Mouse (Mus musculus) frontal cortex, postnatal 25 days (tissue): ENCODE measurements at regions not wholly inside any gene's neighbourhood (a gene's known extent, or its start where the extent isn't known, plus 50 kb on each side); places are given as distances from the start of the nearest gene placed in this dataset.

Experiments used
- DNase-seq, 2 experiments: peaks; one replicate each; pipeline ENCODE4 v3.0.0; 2022; ENCODE audit warnings: low spot score in 2 of 2

- no peak for DNase-seq
Measured at GRCm38 (mm10) chr7:129914871-129915270, 323.2 kb downstream of the Wdr11 start.

GRCm38 (mm10) chr7:129918240-129919200, 326.9 kb downstream of the Wdr11 start:
- no peak for DNase-seq

- no peak for DNase-seq
Measured at GRCm38 (mm10) chr7:129922291-129922690, 330.6 kb downstream of the Wdr11 start.

- no peak for DNase-seq
Measured at GRCm38 (mm10) chr7:129936731-129937130, 345.1 kb downstream of the Wdr11 start.

GRCm38 (mm10) chr7:129937715-129938114, 346.1 kb downstream of the Wdr11 start:
- DNase-seq, result no peak

GRCm38 (mm10) chr7:129938141-129938540, 346.5 kb downstream of the Wdr11 start:
- DNase-seq, result no peak

GRCm38 (mm10) chr7:129939266-129939665, 347.6 kb downstream of the Wdr11 start:
- no peak for DNase-seq

GRCm38 (mm10) chr7:129941311-129942029, 349.8 kb downstream of the Wdr11 start:
- DNase-seq, result no peak

GRCm38 (mm10) chr7:129948613-129949110, 357.0 kb downstream of the Wdr11 start:
- no peak for DNase-seq

GRCm38 (mm10) chr7:129950456-129950855, 358.8 kb downstream of the Wdr11 start:
- no peak for DNase-seq

- DNase-seq, result no peak
Measured at GRCm38 (mm10) chr7:129958379-129958778, 366.7 kb downstream of the Wdr11 start.

GRCm38 (mm10) chr7:129962575-129962974, 370.9 kb downstream of the Wdr11 start:
- DNase-seq, result no peak

GRCm38 (mm10) chr7:129964192-129964591, 372.5 kb downstream of the Wdr11 start:
- DNase-seq, result no peak

GRCm38 (mm10) chr7:129965281-129966051, 373.8 kb downstream of the Wdr11 start:
- no peak for DNase-seq

GRCm38 (mm10) chr7:129966771-129967170, 375.1 kb downstream of the Wdr11 start:
- no peak for DNase-seq

GRCm38 (mm10) chr7:129970201-129970600, 378.5 kb downstream of the Wdr11 start:
- DNase-seq, result no peak

GRCm38 (mm10) chr7:129974206-129974605, 382.5 kb downstream of the Wdr11 start:
- DNase-seq, result no peak

GRCm38 (mm10) chr7:129974837-129975236, 383.2 kb downstream of the Wdr11 start:
- no peak for DNase-seq

- DNase-seq, result no peak
Measured at GRCm38 (mm10) chr7:129975781-129976514, 384.3 kb downstream of the Wdr11 start.

GRCm38 (mm10) chr7:129978576-129978975, 386.9 kb downstream of the Wdr11 start:
- no peak for DNase-seq

GRCm38 (mm10) chr7:129979337-129979736, 387.7 kb downstream of the Wdr11 start:
- DNase-seq, result no peak
